Mouse (Mus musculus): ENCODE data around the gene Adgrl3.

DNA sequence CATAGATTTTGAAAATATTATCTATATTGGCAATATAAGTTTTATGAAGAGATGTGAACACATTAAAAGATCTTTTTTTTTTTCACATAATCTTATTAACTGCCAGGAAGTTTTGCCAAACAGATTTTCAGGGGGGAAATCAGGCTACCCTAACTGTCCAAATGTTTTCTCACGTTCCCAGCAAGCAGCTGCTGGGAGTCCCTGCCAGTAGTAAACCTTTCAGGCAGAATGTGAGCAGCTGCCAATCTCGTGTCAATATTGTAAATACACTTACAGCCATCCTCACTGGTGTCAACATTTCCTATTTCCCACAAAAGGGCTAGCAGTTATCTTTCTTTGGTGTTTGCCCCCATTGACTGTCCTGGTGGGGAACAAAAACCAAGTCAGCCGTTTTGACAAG is 107.7 kb downstream of the Adgrl3 start:
- no peak for TF ChIP-seq CTCF (IDR thresholded peaks at IDR 0.05; ENCODE audit: low read depth)
- no peak for TF ChIP-seq EP300 (IDR thresholded peaks at IDR 0.05; ENCODE audit: low read depth)

Measured in heart, postnatal 0 days (tissue).